Mouse (Mus musculus): ENCODE measurements around the gene Lgals8. TPM values are rescaled to one million over a fixed set of nuclear protein-coding genes. Genes with fewer than 3 reads are reported as not detected.
A peak's percentile ranks its signal among the peaks of the same experiment; 100 is the strongest.
"Not testable (repeated sequence)": the region's sequence is repeated elsewhere in the genome, so short reads cannot be mapped to it uniquely, and the experiment has no call there.

The Lgals8 gene
- total RNA-seq (2021) = 10 to 100 TPM; 28.7 to 31.0 TPM

DNA sequence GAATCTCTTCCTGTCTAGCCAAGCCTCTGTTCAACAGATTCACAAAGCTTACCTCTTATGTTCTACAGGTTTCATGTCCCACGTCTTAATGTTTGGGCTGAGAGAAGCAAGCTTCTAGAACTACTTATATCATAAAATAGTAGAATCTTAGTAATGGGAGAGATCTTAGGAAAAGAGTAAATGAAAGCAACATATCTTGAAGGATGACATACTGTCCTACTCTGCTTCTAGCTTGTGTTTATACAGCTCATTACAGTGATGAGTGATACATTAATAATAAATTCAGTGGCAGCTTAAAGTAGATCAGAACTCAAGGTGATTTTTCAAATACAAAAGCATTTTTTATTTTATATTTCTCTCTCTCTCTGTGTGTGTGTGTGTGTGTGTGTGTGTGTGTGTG lies at the start of gene Lgals8:
Lgals8 (minus strand) TSS at position 101 of the 400 bp plus-strand sequence.
- DNase-seq (ENCODE audit: low spot score in 2 of 2) = no peak
- intact Hi-C loops (cut with DNase I) = loop anchor here (5.0 kb wide), 1 partner anchor 102 kb away; the partner anchor contains the start of gene Ero1lb

DNA sequence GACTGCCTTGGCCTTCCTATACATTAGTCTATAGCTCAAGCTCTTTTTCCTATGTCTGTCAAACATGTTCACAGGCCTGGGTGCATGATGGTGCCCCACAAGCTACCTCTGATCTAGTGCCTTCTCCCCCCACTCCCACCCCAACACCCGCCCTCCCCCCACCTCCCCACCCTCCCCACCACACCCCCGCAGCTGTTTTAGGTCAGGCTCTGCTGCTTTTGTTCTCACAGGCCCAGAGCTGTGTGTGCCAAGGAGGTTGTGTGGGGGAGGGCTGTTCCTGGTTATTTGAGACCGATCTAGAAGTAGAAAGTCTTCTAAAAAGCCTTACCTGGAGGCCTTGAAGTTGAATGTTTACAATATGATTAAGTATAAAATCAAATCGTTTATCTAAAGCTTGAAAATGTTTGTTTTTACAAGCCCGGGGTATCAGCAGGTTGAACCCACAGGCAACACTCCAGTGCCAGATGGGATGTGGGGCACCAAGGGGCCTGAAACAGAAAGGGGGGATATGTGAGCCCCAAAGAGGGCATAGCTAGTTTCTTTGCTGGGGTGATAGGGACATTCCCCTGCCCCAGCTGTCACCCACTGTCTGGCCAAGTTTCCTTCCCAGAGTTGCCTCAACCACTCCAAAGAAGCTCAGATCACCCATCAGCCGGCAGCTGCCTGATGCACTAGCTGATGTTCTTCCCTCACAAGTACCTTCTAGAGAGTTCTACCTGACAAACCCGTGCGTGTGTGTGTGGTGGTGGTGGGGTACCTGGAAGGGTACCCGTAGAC lies 46.6 kb upstream of the Lgals8 start:
- intact Hi-C loops (cut with DNase I) = no loop called here
- DNase-seq (ENCODE audit: low spot score in 2 of 2) = no peak

DNA sequence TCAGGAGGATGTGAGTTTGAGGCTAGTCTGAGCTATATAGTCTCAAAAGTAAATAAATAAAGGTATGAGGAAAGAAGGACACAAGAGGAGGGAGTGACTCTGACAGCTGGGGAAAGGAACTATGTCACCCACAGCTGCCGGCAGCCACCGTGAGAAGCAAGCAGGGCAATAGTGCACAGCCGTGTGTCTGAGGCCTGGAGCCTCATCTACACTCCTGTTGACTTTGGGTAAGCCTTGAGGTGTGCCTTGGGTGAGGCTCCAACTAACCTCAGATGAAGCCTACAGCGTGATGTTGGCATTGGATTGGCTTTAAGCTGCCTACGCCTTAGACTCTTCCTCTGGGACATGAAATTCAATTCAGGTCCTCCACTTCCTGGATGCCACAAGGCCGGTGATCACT lies 45.3 kb upstream of the Lgals8 start:
- intact Hi-C loops (cut with DNase I) = no loop called here
- no peak for DNase-seq (ENCODE audit: low spot score in 2 of 2)

DNA sequence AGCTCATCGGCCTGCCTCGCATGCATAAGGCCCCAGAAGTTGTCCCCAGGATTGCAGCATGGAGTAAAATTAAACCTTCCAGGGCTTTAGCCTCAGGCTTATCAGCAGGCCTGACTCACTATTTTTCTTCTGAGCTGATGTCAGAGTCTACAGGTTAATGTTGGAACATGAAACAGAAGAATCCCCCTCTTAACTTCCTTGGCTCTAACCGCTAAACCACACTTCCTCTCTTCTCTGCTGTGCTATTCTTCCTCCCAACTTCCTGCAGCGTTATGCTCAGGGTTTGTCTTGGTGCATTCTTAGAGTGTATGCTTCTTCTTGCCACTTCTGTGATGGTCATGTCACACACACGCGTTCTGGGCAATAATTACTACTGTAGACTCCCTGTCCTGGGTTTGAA lies 42.7 kb upstream of the Lgals8 start:
- intact Hi-C loops (cut with DNase I) = no loop called here
- no peak for DNase-seq (ENCODE audit: low spot score in 2 of 2)

DNA sequence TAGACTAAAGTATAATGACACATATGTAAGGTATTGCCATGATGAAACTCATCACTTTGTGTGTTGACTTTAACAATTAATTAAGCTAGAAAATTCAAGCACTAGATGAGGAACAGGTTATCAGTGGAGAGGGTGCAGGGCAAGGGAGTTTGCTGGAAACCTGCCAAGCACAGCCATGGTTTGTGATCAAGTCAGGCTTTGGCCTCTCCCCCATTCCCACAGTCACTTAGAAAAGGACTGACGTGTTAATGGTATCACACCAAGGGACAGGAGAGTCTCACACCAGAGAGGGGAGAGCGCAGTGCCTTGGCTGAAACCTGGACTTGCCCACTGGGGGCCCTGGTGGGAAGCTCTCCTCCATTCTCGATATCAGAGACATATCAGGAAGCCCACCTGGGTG lies 40.6 kb upstream of the Lgals8 start:
- no peak for DNase-seq (ENCODE audit: low spot score in 2 of 2)
- intact Hi-C loops (cut with DNase I) = no loop called here

DNA sequence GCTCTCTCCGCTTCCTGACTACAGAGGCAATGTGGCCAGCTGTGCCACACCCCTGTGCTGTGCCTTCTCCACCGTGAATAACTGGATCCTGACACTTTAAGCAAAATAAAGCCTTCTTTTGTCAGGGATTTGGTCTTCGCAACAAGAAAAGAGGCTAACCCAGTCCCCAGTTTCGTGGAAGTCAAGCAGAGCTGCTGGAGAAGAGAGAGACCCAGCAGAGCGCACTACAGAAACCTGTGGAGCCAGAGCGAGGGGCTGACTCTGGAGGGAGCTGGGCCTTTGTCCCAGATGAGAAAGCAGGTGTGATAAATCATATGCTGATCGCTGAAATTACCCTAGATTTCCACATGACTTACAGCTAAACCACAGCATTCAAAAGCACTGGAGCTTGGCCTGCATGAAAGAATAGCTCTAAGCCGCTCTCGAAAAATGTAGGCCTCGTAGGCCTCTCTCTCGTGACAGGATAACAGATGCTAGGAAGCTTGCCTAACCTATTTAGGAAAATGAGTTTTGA lies 38.6 kb upstream of the Lgals8 start:
- intact Hi-C loops (cut with DNase I) = no loop called here
- DNase-seq (ENCODE audit: low spot score in 2 of 2) = no peak

DNA sequence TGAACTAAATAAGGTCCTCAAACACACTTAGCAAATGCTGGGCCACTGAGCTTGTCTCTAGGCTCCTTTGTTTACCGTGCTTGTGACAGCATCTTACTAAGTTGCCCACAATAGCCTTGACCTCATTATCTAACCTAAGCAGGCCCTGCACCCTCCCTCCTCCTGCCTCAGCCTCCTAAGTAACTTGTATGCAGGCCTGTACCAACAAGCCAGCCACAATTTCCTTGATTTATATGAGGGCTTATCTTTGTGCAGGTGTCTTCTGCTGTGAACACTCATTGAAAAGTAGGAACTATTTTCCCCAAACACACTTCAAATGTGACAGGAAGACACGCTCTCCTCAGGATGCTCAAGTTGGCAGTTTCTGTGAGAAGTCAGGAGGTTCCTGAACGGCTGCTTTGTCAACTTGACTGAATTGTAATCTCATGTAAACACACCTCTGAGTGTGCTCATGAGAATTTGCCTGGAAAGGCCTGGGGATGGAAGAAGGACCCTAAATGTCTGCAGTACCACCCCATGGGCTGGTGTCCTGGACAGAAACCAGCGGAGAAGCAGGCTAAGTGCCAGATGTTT lies 38.0 kb upstream of the Lgals8 start:
- intact Hi-C loops (cut with DNase I) = no loop called here

DNA sequence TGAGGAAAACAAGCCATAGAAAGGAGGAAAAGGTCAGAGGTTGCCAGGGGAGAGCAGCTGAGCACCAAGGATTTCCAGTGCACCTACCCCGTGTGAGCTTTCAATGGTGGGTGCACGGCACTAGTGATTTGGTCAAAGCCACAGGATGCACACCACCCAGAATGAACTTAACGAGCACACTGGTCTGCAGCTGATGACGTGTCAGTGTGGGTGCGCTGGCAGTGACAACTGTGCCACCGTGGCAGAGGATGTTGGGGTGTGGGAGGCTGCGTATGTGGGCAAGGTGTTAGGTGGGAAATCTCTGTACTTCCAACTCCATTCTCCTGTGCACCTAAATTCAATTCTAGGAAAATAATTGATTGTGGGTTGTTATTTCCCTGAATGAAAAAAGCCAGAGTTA lies 34.4 kb upstream of the Lgals8 start:
- DNase-seq (ENCODE audit: low spot score in 2 of 2) = peak; percentile 12 to 17
- intact Hi-C loops (cut with DNase I) = no loop called here

More for the DNA sequence above, 38.0 kb upstream of the Lgals8 start:
- no peak for DNase-seq (ENCODE audit: low spot score in 2 of 2)

DNA sequence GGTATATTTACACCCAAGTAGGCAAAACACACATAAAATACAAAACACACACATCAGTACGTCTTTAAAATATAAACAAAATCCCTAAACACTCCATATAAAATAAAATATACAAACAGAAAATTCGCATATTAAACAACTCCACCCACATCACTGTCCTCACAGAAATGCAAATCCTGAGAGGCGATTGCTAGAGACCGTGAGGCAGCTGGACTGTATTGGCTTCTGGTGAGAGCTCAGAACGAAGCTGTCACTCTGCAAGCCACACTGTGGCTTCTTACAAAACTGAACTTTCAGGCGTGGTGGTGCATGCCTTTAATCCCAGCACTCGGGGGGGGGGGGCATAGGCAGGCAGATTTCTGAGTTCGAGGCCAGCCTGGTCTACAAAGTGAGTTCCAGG lies 33.1 kb upstream of the Lgals8 start:
- intact Hi-C loops (cut with DNase I) = no loop called here
- no peak for DNase-seq (ENCODE audit: low spot score in 2 of 2)

DNA sequence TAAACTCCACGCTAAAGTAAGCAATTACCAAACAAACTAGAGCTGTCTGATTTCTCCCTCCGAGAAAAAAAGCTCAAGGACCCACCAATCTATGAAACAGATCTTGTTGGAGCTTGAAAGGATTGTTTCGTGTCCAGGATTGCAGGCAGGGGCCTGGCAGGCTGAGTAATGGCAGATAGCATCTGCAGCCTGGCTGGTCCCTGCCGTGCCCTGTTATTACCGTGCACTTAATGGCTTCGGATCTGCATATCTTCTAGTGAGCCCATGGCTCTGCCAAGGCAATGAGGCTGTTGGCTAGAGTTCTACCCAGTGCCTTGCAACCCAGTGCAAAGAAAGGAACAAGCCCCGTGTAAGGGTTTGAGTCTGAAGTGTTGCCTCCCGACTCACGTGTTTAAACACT lies 30.0 kb upstream of the Lgals8 start:
- intact Hi-C loops (cut with DNase I) = no loop called here
- no peak for DNase-seq (ENCODE audit: low spot score in 2 of 2)

DNA sequence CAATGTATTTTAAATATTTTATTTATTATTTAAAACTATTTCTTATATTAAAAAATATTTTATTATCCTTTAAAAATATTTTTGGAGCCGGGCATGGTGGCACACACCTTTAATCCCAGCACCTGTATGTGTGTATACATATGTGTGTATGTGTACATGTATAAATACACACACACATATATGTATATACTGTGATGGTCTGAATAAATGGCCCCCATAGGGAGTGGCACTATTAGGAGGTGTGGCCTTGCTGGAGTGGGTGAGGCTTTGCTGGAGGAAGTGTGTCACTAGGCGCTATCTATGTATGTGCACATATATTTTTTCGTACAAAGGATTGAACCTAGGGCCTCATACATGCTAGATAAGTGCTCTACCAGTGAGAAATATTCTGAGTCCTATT lies 27.8 kb upstream of the Lgals8 start:
- intact Hi-C loops (cut with DNase I) = no loop called here
- no peak for DNase-seq (ENCODE audit: low spot score in 2 of 2)

DNA sequence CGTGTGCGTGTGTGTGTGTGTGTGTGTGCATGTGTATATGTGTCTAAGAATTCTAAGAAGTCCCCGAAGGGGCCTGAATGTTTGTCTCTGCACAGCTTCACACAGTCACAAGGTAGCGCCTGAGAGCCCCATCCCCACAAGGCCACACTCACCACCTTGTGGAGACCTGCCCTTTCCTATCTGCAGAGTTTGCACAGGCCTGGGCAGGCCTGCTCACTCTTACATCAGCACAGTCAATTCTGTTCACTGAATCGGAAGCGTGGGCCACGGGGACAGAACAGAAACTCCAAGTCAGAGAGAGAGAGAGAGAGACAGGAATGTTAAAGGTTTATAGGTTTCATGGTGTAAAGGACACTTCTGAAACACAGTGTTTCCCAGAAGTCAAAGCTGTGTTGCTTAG lies 20.9 kb upstream of the Lgals8 start:
- DNase-seq (ENCODE audit: low spot score in 2 of 2) = no peak
- intact Hi-C loops (cut with DNase I) = no loop called here

DNA sequence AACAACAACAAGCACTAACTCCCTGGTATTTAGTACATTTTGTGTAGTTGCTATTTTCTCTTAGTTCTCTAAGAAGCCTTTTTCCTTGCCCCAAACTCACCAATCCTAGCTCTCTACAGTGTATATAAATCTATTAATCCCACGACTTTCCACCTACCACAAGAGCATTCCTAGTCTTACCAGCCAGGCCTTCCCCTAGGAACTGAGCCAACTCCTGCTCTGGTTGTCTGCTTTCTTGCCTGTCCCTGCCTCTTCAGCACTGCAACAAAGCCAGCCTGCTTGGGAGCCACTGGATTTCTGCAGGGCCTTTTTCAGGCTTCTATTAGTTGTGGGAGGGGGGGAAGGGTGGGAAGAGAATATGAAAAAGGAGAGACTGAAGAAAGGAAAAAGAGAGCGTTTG lies 20.5 kb upstream of the Lgals8 start:
- intact Hi-C loops (cut with DNase I) = no loop called here
- no peak for DNase-seq (ENCODE audit: low spot score in 2 of 2)

DNA sequence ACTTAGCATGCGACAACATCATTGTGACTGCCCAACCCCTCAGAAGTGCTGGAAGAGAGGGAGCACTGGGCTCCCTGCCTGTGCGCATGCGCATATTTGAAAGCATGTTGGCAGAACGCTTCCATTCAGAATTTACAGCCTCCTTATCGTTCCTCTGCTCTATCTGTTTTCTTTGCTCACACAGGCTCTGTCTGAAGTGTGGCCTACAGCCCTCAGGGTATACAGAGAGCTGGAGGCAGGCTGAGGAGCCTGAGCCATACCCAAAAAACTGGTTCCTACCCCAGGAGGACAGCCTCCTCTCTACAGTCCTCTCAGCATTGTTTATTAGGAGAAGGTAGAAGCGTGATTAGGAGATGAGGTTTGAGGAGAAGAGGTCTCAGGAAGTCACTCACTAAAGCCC lies 15.1 kb upstream of the Lgals8 start:
- DNase-seq (ENCODE audit: low spot score in 2 of 2) = no peak
- intact Hi-C loops (cut with DNase I) = loop anchor here (10.0 kb wide), 1 partner anchor 55 kb away; no protein-coding TSS in a partner anchor

DNA sequence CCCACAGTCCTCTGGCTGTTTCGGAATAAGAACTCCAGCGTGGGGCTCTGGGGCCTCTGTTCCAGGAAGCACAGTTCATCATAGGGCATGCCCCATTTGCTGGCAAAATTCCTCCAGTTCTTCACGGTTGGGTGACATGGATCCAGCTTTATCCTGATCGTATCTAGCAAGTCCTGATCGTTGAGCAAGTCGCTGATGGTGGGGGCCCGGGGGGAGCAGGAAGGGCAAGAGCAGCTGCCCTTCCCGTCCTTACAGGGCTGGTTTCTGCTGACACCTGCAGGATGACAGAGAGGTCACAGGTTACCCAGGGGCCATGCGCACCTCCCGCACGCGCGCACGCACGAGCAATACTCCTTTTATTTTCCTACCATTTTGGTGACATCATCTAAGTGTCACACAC lies 13.6 kb upstream of the Lgals8 start:
- intact Hi-C loops (cut with DNase I) = loop anchor here (10.0 kb wide), 1 partner anchor 56 kb away; no protein-coding TSS in a partner anchor
- DNase-seq (ENCODE audit: low spot score in 2 of 2) = no peak

DNA sequence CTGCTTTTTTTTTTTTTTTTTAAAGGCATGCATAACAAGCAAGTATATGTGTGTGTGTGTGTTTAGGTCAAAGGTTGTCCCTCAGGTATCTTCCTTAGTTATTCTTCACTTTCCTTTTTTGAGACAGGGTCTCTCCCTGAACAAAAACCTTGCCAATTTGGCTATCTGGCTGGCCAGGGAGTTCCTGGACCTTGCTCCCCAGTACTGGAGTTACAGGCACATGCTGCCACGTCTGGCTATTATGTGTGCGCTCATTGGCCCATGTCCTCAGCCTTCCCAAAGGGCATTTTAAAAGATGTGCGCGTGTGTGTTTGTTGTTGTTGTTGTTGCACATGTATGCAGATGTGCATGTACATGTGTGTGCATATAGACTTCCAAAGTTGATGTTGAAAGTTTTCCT lies 12.1 kb upstream of the Lgals8 start:
- DNase-seq (ENCODE audit: low spot score in 2 of 2) = no peak
- intact Hi-C loops (cut with DNase I) = loop anchor here (10.0 kb wide), 1 partner anchor 58 kb away; no protein-coding TSS in a partner anchor

DNA sequence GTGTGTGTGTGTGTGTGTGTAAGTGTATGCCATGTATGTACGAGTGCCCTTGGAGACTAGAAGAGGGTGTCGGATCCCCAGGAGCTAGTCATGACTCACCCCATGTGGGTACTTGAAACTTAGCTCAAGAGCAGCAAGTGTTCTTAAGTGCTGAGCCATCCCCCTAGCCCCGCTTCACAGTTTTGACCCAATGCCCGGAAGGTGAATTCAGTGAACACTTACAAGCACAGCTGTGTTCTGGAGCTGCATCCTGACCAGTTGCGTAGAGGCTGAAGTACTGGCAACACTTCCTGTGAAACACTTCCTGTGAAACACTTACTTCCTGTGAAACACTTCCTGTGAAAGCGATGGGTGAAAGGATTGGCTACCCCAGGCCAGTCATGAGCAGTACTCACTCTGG lies 10.5 kb upstream of the Lgals8 start:
- no peak for DNase-seq (ENCODE audit: low spot score in 2 of 2)
- intact Hi-C loops (cut with DNase I) = loop anchor here (10.0 kb wide), 1 partner anchor 60 kb away; no protein-coding TSS in a partner anchor

DNA sequence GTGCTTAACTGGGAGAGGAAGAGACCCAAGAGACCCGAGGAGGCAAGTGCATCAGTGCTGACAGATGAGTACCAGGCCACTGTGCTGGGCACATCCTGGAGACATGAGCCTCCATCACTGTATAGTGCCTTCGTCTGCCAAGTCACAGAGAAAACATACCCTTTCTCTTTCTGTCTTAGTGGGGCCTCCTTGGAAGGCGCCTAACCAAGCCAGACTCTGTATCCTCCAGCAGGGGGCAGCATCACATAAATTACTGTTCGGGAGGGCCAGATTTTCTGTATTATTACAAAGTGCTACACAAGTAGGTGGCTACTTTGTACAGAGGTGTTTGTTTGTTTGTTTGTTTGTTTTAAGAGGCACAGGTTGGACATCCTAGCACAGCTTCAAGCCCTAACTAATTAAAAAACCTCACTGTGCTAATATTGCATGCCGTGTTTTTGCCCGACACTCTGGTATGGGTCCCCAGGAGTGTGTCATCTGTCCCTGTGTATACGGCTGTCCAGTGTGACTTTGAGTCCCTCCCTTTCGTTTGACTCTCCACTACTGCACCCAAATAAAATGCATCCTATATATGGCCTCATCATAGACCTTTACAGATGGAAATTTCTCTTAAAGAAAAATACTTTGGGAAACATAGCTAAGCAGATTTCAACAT lies 9.1 kb upstream of the Lgals8 start:
- intact Hi-C loops (cut with DNase I) = loop anchor here (2.0 to 10.0 kb wide), 3 partner anchors 61 to 943 kb away; no protein-coding TSS in a partner anchor
- DNase-seq (ENCODE audit: low spot score in 2 of 2) = peak; percentile 46 to 74

DNA sequence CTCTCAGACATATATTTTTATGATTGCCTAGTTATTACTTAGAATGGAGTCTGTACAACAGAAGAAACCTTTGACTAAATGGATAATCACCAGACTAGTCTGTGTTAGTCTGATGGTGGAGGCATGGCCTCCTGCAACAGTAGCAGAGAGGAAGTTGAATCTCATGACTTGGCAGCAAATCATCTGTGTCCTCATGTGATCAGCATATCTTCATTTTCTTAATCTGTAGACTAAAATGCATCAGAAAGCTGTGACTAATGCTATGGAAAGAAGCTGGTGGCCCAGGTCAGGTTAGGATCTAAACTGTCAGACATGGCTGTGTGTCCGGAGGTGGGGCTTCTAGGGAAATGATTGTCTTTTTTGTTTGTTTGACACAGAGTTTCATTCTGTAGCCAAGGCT lies 3.7 kb upstream of the Lgals8 start:
- intact Hi-C loops (cut with DNase I) = no loop called here

DNA sequence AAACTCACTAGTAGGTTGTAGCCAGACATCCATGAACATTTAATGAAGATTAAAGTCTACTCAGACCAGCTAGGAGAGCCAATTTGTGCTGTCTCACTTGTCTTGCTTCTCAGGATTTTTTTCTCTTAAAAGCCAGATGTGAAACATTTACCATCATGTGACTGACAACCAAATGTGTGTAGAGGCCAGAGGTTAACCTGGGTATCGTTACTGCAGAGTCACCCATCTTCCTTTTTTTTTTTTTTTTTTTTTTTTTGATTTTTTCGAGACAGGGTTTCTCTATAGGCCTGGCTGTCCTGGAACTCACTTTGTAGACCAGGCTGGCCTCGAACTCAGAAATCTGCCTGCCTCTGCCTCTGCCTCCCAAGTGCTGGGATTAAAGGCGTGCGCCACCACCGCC lies 585 bp downstream of the Lgals8 start:
- intact Hi-C loops (cut with DNase I) = loop anchor here (5.0 kb wide), 1 partner anchor 103 kb away; the partner anchor contains the start of gene Ero1lb
- DNase-seq (ENCODE audit: low spot score in 2 of 2) = not testable (repeated sequence)

More for the DNA sequence above, 3.7 kb upstream of the Lgals8 start:
- DNase-seq (ENCODE audit: low spot score in 2 of 2) = no peak
